Mouse (Mus musculus) cerebellum, adult 2 months (tissue): ENCODE results near the gene Hhat.

Experiments
- CTCF ChIP-seq: fragments of 200-500 bp; IDR thresholded peaks from 2 replicates; pipeline ENCODE4 v1.5.1; 2011; ENCODE audit warnings: low read depth, mild to moderate bottlenecking, control low read depth, low read length, moderate library complexity, borderline replicate concordance; ENCODE audit not compliant: insufficient read depth
- POLR2A ChIP-seq: fragments of 200-500 bp; IDR thresholded peaks from 2 replicates; pipeline ENCODE4 v1.6.1; 2011; ENCODE audit warnings: low read length, control low read depth, borderline replicate concordance; ENCODE audit not compliant: insufficient read depth

GRCm38 (mm10) chr1:192812758-192813157 lies 41.7 kb upstream of the Hhat start:
- TF ChIP-seq CTCF, result no peak
- TF ChIP-seq POLR2A, result no peak
